Mouse (Mus musculus): Measurements from ENCODE around the gene C1ql4. TPM values are rescaled to one million over a fixed set of nuclear protein-coding genes. Genes with fewer than 3 reads are reported as not detected.
"Not testable (repeated sequence)": the region's sequence is repeated elsewhere in the genome, so short reads cannot be mapped to it uniquely, and the experiment has no call there.

The C1ql4 gene
- total and polyA plus RNA-seq, 2 experiments from 2014 or later: 9.2 to 17.7 TPM

- no peaks in the 10 kb centered on the region for H3K36me3 ChIP-seq (ENCODE audit: insufficient read depth, low read length)
- 89% methylated on average over 16 of the region's 16 CpGs for WGBS
- no peak for TF ChIP-seq CTCF (IDR thresholded peaks at IDR 0.05)
- H3K9me3 ChIP-seq (ENCODE audit: low read length): no peaks in the 10 kb centered on the region
- no peak for ATAC-seq (ENCODE audit: low FRiP score)
- H3K27me3 ChIP-seq (ENCODE audit: insufficient read depth, low read length): peaks cover 24% of the 10 kb centered on the region
- no peak overlapping the region for H3K9ac ChIP-seq (replicated peaks; ENCODE audit: low read length, poor library complexity, severe bottlenecking)
- no peaks in the 10 kb centered on the region for H3K4me1 ChIP-seq (ENCODE audit: insufficient read depth, low read length)
- no peak for DNase-seq (ENCODE audit: low spot score)
- no peak overlapping the region for H3K4me2 ChIP-seq (ENCODE audit: low read depth, low read length, poor library complexity, severe bottlenecking)
- no peak overlapping the region for H3K27ac ChIP-seq (ENCODE audit: low read depth, low read length)
- H3K4me3 ChIP-seq (ENCODE audit: low read depth, low read length): no peak overlapping the region
Observed at GRCm38 (mm10) chr15:99082840-99083239, 4.8 kb downstream of the C1ql4 start.

- no peaks in the 10 kb centered on the region for H3K9me3 ChIP-seq (ENCODE audit: low read length)
- WGBS: 94% methylated on average over 12 of the region's 12 CpGs
- no peak for TF ChIP-seq CTCF (IDR thresholded peaks at IDR 0.05)
- no peaks in the 10 kb centered on the region for H3K36me3 ChIP-seq (ENCODE audit: insufficient read depth, low read length)
- peaks cover 19% of the 10 kb centered on the region for H3K27me3 ChIP-seq (ENCODE audit: insufficient read depth, low read length)
- H3K4me3 ChIP-seq (ENCODE audit: low read depth, low read length): no peak overlapping the region
- no peak overlapping the region for H3K9ac ChIP-seq (replicated peaks; ENCODE audit: low read length, poor library complexity, severe bottlenecking)
- H3K4me2 ChIP-seq (ENCODE audit: low read depth, low read length, poor library complexity, severe bottlenecking): no peak overlapping the region
- H3K27ac ChIP-seq (ENCODE audit: low read depth, low read length): no peak overlapping the region
- no peaks in the 10 kb centered on the region for H3K4me1 ChIP-seq (ENCODE audit: insufficient read depth, low read length)
- DNase-seq (ENCODE audit: low spot score) (no peak), ATAC-seq (ENCODE audit: low FRiP score) (no peak)
Observed at GRCm38 (mm10) chr15:99082322-99082721, 5.3 kb downstream of the C1ql4 start.

GRCm38 (mm10) chr15:99079804-99080203 lies 7.8 kb downstream of the C1ql4 start:
- ATAC-seq (ENCODE audit: low FRiP score): no peak
- H3K4me1 ChIP-seq (ENCODE audit: insufficient read depth, low read length): no peaks in the 10 kb centered on the region
- no peak overlapping the region for H3K4me2 ChIP-seq (ENCODE audit: low read depth, low read length, poor library complexity, severe bottlenecking)
- no peaks in the 10 kb centered on the region for H3K9me3 ChIP-seq (ENCODE audit: low read length)
- DNase-seq (ENCODE audit: low spot score): no peak
- no peaks in the 10 kb centered on the region; the same call in none of the 2 replicates for H3K27me3 ChIP-seq (ENCODE audit: insufficient read depth, low read length)
- no peak overlapping the region for H3K9ac ChIP-seq (replicated peaks; ENCODE audit: low read length, poor library complexity, severe bottlenecking)
- no peaks in the 10 kb centered on the region for H3K36me3 ChIP-seq (ENCODE audit: insufficient read depth, low read length)
- H3K27ac ChIP-seq (ENCODE audit: low read depth, low read length): no peak overlapping the region
- no peak overlapping the region for H3K4me3 ChIP-seq (ENCODE audit: low read depth, low read length)
- WGBS: 90% methylated on average over 3 of the region's 3 CpGs
- TF ChIP-seq CTCF (IDR thresholded peaks at IDR 0.05): peak; percentile 49

GRCm38 (mm10) chr15:99078181-99078910 lies 9.3 kb downstream of the C1ql4 start:
- ATAC-seq (ENCODE audit: low FRiP score) (no peak), DNase-seq (ENCODE audit: low spot score) (no peak)
- no peak overlapping the region for H3K9ac ChIP-seq (replicated peaks; ENCODE audit: low read length, poor library complexity, severe bottlenecking)
- 82% methylated on average over 15 of the region's 15 CpGs for WGBS
- H3K4me2 ChIP-seq (ENCODE audit: low read depth, low read length, poor library complexity, severe bottlenecking): no peak overlapping the region
- H3K27ac ChIP-seq (ENCODE audit: low read depth, low read length): no peak overlapping the region
- no peak overlapping the region for H3K4me3 ChIP-seq (ENCODE audit: low read depth, low read length)
- no peaks in the 10 kb centered on the region for H3K9me3 ChIP-seq (ENCODE audit: low read length)
- no peaks in the 10 kb centered on the region; the same call in 1 of the 2 replicates for H3K27me3 ChIP-seq (ENCODE audit: insufficient read depth, low read length)
- no peaks in the 10 kb centered on the region for H3K4me1 ChIP-seq (ENCODE audit: insufficient read depth, low read length)
- TF ChIP-seq CTCF (IDR thresholded peaks at IDR 0.05): no peak
- no peaks in the 10 kb centered on the region for H3K36me3 ChIP-seq (ENCODE audit: insufficient read depth, low read length)

- not testable (repeated sequence) for H3K36me3 ChIP-seq (ENCODE audit: insufficient read depth, low read length); H3K27ac ChIP-seq (ENCODE audit: low read depth, low read length); DNase-seq (ENCODE audit: low spot score); H3K4me2 ChIP-seq (ENCODE audit: low read depth, low read length, poor library complexity, severe bottlenecking); H3K4me3 ChIP-seq (ENCODE audit: low read depth, low read length); H3K4me1 ChIP-seq (ENCODE audit: insufficient read depth, low read length); ATAC-seq (ENCODE audit: low FRiP score); H3K9me3 ChIP-seq (ENCODE audit: low read length); H3K27me3 ChIP-seq (ENCODE audit: insufficient read depth, low read length); H3K9ac ChIP-seq (replicated peaks; ENCODE audit: low read length, poor library complexity, severe bottlenecking)
- WGBS: 99% methylated on average over 3 of the region's 3 CpGs
Observed at GRCm38 (mm10) chr15:99076011-99076410, 11.6 kb downstream of the C1ql4 start.

GRCm38 (mm10) chr15:99074600-99075333 lies 12.8 kb downstream of the C1ql4 start:
- H3K4me2 ChIP-seq (ENCODE audit: low read depth, low read length, poor library complexity, severe bottlenecking): peak overlapping the region; percentile 90
- DNase-seq (ENCODE audit: low spot score): peak; percentile 99
- H3K27me3 ChIP-seq (ENCODE audit: insufficient read depth, low read length): no peaks in the 10 kb centered on the region
- WGBS: under 1% methylated on average over 44 of the region's 44 CpGs
- ATAC-seq (ENCODE audit: low FRiP score): peak; percentile 99
- no peaks in the 10 kb centered on the region for H3K9me3 ChIP-seq (ENCODE audit: low read length)
- 0 out of 2 replicates have a peak, but pooled peaks have one; percentile 1 for TF ChIP-seq CTCF (IDR thresholded peaks at IDR 0.05)
- H3K36me3 ChIP-seq (ENCODE audit: insufficient read depth, low read length): no peaks in the 10 kb centered on the region
- H3K9ac ChIP-seq (replicated peaks; ENCODE audit: low read length, poor library complexity, severe bottlenecking): peak overlapping the region; percentile 77
- peak overlapping the region; percentile 42 for H3K4me3 ChIP-seq (ENCODE audit: low read depth, low read length)
- peak overlapping the region; percentile 97 for H3K27ac ChIP-seq (ENCODE audit: low read depth, low read length)
- no peaks in the 10 kb centered on the region for H3K4me1 ChIP-seq (ENCODE audit: insufficient read depth, low read length)

Data from midbrain, postnatal 0 days (tissue).